Mouse (Mus musculus) limb, embryonic 14.5 days (tissue): ENCODE results near the gene Olfr243. TPM values are rescaled to one million over a fixed set of nuclear protein-coding genes. Genes with fewer than 3 reads are reported as not detected.
"Not testable (repeated sequence)": the region's sequence is repeated elsewhere in the genome, so short reads cannot be mapped to it uniquely, and the experiment has no call there.

Source experiments
- ATAC-seq: fragments of 200-750 bp; cut with Nextera tagmentation; 2 replicates; pipeline ENCODE4 v1.8.0; 2017; ENCODE audit warnings: low read depth, moderate number of reproducible peaks, moderate TSS enrichment; ENCODE audit not compliant: low FRiP score
- DNase-seq: peaks from one replicate; pipeline ENCODE4 v3.0.0-alpha.2; 2015; ENCODE audit warnings: low spot score
- H3K27ac ChIP-seq: fragments of 300-500 bp; sonication (generic); replicated peaks from 2 replicates; pipeline ENCODE4 v1.5.1; 2014; ENCODE audit warnings: low read depth, mild to moderate bottlenecking, low read length, moderate library complexity, mixed read lengths
- H3K27me3 ChIP-seq: fragments of 300-500 bp; sonication (generic); 2 replicates; pipeline ENCODE4 v1.6.1; 2014; ENCODE audit warnings: low read length, mixed read lengths; ENCODE audit not compliant: control insufficient read depth, insufficient read depth
- H3K36me3 ChIP-seq: fragments of 300-500 bp; sonication (generic); 2 replicates; pipeline ENCODE4 v1.6.1; 2014; ENCODE audit warnings: mild to moderate bottlenecking, low read length, moderate library complexity, mixed read lengths; ENCODE audit not compliant: control insufficient read depth, insufficient read depth
- H3K4me1 ChIP-seq: fragments of 300-500 bp; sonication (generic); 2 replicates; pipeline ENCODE4 v1.6.1; 2014; ENCODE audit warnings: antibody characterized with exemption, low read length, mixed read lengths; ENCODE audit not compliant: control insufficient read depth, insufficient read depth
- H3K4me2 ChIP-seq: fragments of 300-500 bp; sonication (generic); replicated peaks from 2 replicates; pipeline ENCODE4 v1.6.1; 2014; ENCODE audit warnings: low read depth, mild to moderate bottlenecking, low read length, moderate library complexity; ENCODE audit not compliant: severe bottlenecking
- H3K4me3 ChIP-seq: fragments of 300-500 bp; sonication (generic); replicated peaks from 2 replicates; pipeline ENCODE4 v1.5.1; 2014; ENCODE audit warnings: low read length
- H3K9ac ChIP-seq: fragments of 300-500 bp; sonication (generic); 2 replicates; pipeline ENCODE4 v1.6.1; 2014; ENCODE audit warnings: mild to moderate bottlenecking, low read depth, low read length, moderate library complexity; ENCODE audit not compliant: severe bottlenecking
- H3K9me3 ChIP-seq: fragments of 300-500 bp; sonication (generic); 2 replicates; pipeline ENCODE4 v1.6.1; 2016; ENCODE audit warnings: low read length; ENCODE audit not compliant: control insufficient read depth
- POLR2A ChIP-seq: fragments of 200-500 bp; IDR thresholded peaks from 2 replicates; pipeline ENCODE4 v1.8.0; 2012; ENCODE audit warnings: inconsistent platforms, mild to moderate bottlenecking, moderate library complexity, borderline replicate concordance; ENCODE audit not compliant: insufficient read depth, insufficient read length; ENCODE audit errors: extremely low read depth
- WGBS: fragments of 180-500 bp; shearing (Covaris S2); extraction: QIAGEN DNeasy Blood & Tissue Kit; methylation state at CpG from one replicate; pipeline ENCODE4 v1.1.7; 2014; 5-methylcytosine and 5-hydroxymethylcytosine counted together
- polyA plus RNA-seq, 2 experiments: library from polyadenylated mRNA; depleted of rRNA in 1 of 2; stranded (reverse) in 1 of 2; unstranded in 1 of 2; fragments of >200 nt; fragmentation: Nextera tagmentation in 1 of 2; extraction: Ambion mirVana in 1 of 2; gene quantifications; 2 replicates each; pipeline versions ENCODE4 v1.2.1 to v1.2.3; 2012 to 2014

Olfr243 gene
- polyA plus RNA-seq, 2 experiments: not detected

- ATAC-seq: no peak
- no peak for DNase-seq
- no peaks in the 10 kb centered on the region for H3K27me3 ChIP-seq
- H3K27ac ChIP-seq: no peak within 1 kb of the TSS
- no peak within 1 kb of the TSS for H3K4me3 ChIP-seq
- no peaks in the 10 kb centered on the region for H3K36me3 ChIP-seq
- H3K9ac ChIP-seq: no peak within 1 kb of the TSS
- WGBS: 91% methylated on average over 1 of the region's 1 CpGs
- TF ChIP-seq POLR2A: no peak
- H3K9me3 ChIP-seq: no peaks in the 10 kb centered on the region
- no peak within 1 kb of the TSS for H3K4me2 ChIP-seq
- H3K4me1 ChIP-seq: no peaks in the 10 kb centered on the region
Measured at GRCm38 (mm10) chr7:103730074-103730473, 15.6 kb downstream of the Olfr243 start, which contains the start of gene Olfr628. Olfr628 (plus strand) TSS chr7:103730374.

GRCm38 (mm10) chr7:103744843-103745242, 30.4 kb downstream of the Olfr243 start, which contains the start of gene Olfr629:
Olfr629 (minus strand) TSS chr7:103744943.
- no peak within 1 kb of the TSS for H3K27ac ChIP-seq
- H3K9ac ChIP-seq: no peak within 1 kb of the TSS
- no peak within 1 kb of the TSS for H3K4me2 ChIP-seq
- DNase-seq (no peak), ATAC-seq (no peak)
- H3K4me1 ChIP-seq: no peaks in the 10 kb centered on the region
- H3K4me3 ChIP-seq: no peak within 1 kb of the TSS
- no peaks in the 10 kb centered on the region for H3K36me3 ChIP-seq
- no peaks in the 10 kb centered on the region for H3K27me3 ChIP-seq
- TF ChIP-seq POLR2A: no peak
- WGBS: 78% methylated on average over 2 of the region's 2 CpGs
- H3K9me3 ChIP-seq: no peaks in the 10 kb centered on the region

- Histone ChIP-seq H3K9ac (no peak within 1 kb of the TSS), H3K4me2 (no peak within 1 kb of the TSS), H3K4me1 (no peaks in the 10 kb centered on the region), H3K27me3 (no peaks in the 10 kb centered on the region), H3K4me3 (no peak within 1 kb of the TSS), H3K27ac (no peak within 1 kb of the TSS), H3K36me3 (no peaks in the 10 kb centered on the region), H3K9me3 (no peaks in the 10 kb centered on the region)
- ATAC-seq (no peak), DNase-seq (no peak)
- no peak for TF ChIP-seq POLR2A
- WGBS: 42% methylated on average over 2 of the region's 2 CpGs
Measured at GRCm38 (mm10) chr7:103757233-103757632, 42.8 kb downstream of the Olfr243 start, which contains the start of gene Olfr630. Olfr630 (minus strand) TSS chr7:103757333.

- ATAC-seq, H3K9ac ChIP-seq, H3K4me1 ChIP-seq, H3K27me3 ChIP-seq, H3K36me3 ChIP-seq, H3K4me3 ChIP-seq, H3K27ac ChIP-seq, H3K9me3 ChIP-seq, H3K4me2 ChIP-seq, DNase-seq: not testable (repeated sequence)
- WGBS: 89% methylated on average over 6 of the region's 6 CpGs
Measured at GRCm38 (mm10) chr7:103762212-103762611, 47.7 kb downstream of the Olfr243 start.

- H3K4me1 ChIP-seq, H3K27ac ChIP-seq, H3K9me3 ChIP-seq, H3K36me3 ChIP-seq, H3K9ac ChIP-seq, H3K4me2 ChIP-seq, H3K4me3 ChIP-seq, H3K27me3 ChIP-seq, DNase-seq, ATAC-seq: not testable (repeated sequence)
- WGBS: 96% methylated on average over 5 of the region's 6 CpGs
Measured at GRCm38 (mm10) chr7:103767687-103768086, 53.2 kb downstream of the Olfr243 start.

Other genes starting within 250 kb of the Olfr243 start
Only the 30 nearest of the 33 such genes appear.
- gene Olfr609, start 216.6 kb upstream of the Olfr243 start, polyA plus RNA-seq (2012; rRNA removed): not detected in 2 replicates
- not detected in 2 replicates for gene Olfr609, start 216.6 kb upstream of the Olfr243 start, polyA plus RNA-seq (2014; fragmentation: Nextera tagmentation; extraction: Ambion mirVana)
- not detected in 2 replicates for gene Olfr610, start 202.5 kb upstream of the Olfr243 start, polyA plus RNA-seq (2012; rRNA removed)
- not detected in 2 replicates for gene Olfr610, start 202.5 kb upstream of the Olfr243 start, polyA plus RNA-seq (2014; fragmentation: Nextera tagmentation; extraction: Ambion mirVana)
- gene Olfr611, start 193.8 kb upstream of the Olfr243 start, polyA plus RNA-seq (2012; rRNA removed): not detected in 2 replicates
- not detected in 2 replicates for gene Olfr611, start 193.8 kb upstream of the Olfr243 start, polyA plus RNA-seq (2014; fragmentation: Nextera tagmentation; extraction: Ambion mirVana)
- gene Olfr612, start 172.0 kb upstream of the Olfr243 start, polyA plus RNA-seq (2012; rRNA removed): not detected in 2 replicates
- not detected in 2 replicates for gene Olfr612, start 172.0 kb upstream of the Olfr243 start, polyA plus RNA-seq (2014; fragmentation: Nextera tagmentation; extraction: Ambion mirVana)
- not detected in 2 replicates for gene Olfr613, start 166.6 kb upstream of the Olfr243 start, polyA plus RNA-seq (2012; rRNA removed)
- not detected in 2 replicates for gene Olfr613, start 166.6 kb upstream of the Olfr243 start, polyA plus RNA-seq (2014; fragmentation: Nextera tagmentation; extraction: Ambion mirVana)
- not detected in 2 replicates for gene Olfr615, start 158.6 kb upstream of the Olfr243 start, polyA plus RNA-seq (2012; rRNA removed)
- gene Olfr615, start 158.6 kb upstream of the Olfr243 start, polyA plus RNA-seq (2014; fragmentation: Nextera tagmentation; extraction: Ambion mirVana): not detected in 2 replicates
- not detected in 2 replicates for gene Olfr616, start 145.5 kb upstream of the Olfr243 start, polyA plus RNA-seq (2012; rRNA removed)
- gene Olfr616, start 145.5 kb upstream of the Olfr243 start, polyA plus RNA-seq (2014; fragmentation: Nextera tagmentation; extraction: Ambion mirVana): not detected in 2 replicates
- gene Olfr617, start 141.6 kb upstream of the Olfr243 start, polyA plus RNA-seq (2012; rRNA removed): not detected in 2 replicates
- gene Olfr617, start 141.6 kb upstream of the Olfr243 start, polyA plus RNA-seq (2014; fragmentation: Nextera tagmentation; extraction: Ambion mirVana): not detected in 2 replicates
- not detected in 2 replicates for gene Olfr618, start 124.6 kb upstream of the Olfr243 start, polyA plus RNA-seq (2012; rRNA removed)
- not detected in 2 replicates for gene Olfr618, start 124.6 kb upstream of the Olfr243 start, polyA plus RNA-seq (2014; fragmentation: Nextera tagmentation; extraction: Ambion mirVana)
- not detected in 2 replicates for gene Olfr619, start 114.1 kb upstream of the Olfr243 start, polyA plus RNA-seq (2012; rRNA removed)
- gene Olfr619, start 114.1 kb upstream of the Olfr243 start, polyA plus RNA-seq (2014; fragmentation: Nextera tagmentation; extraction: Ambion mirVana): not detected in 2 replicates
- gene Olfr620, start 102.1 kb upstream of the Olfr243 start, polyA plus RNA-seq (2012; rRNA removed): not detected in 2 replicates
- gene Olfr620, start 102.1 kb upstream of the Olfr243 start, polyA plus RNA-seq (2014; fragmentation: Nextera tagmentation; extraction: Ambion mirVana): not detected in 2 replicates
- not detected in 2 replicates for gene Olfr622, start 72.0 kb upstream of the Olfr243 start, polyA plus RNA-seq (2012; rRNA removed)
- gene Olfr622, start 72.0 kb upstream of the Olfr243 start, polyA plus RNA-seq (2014; fragmentation: Nextera tagmentation; extraction: Ambion mirVana): not detected in 2 replicates
- not detected in 2 replicates for gene Olfr623, start 51.0 kb upstream of the Olfr243 start, polyA plus RNA-seq (2012; rRNA removed)
- not detected in 2 replicates for gene Olfr623, start 51.0 kb upstream of the Olfr243 start, polyA plus RNA-seq (2014; fragmentation: Nextera tagmentation; extraction: Ambion mirVana)
- 0.03 TPM in 1 of 2 replicates, not detected in the other for gene Olfr624, start 43.5 kb upstream of the Olfr243 start, polyA plus RNA-seq (2012; rRNA removed)
- gene Olfr624, start 43.5 kb upstream of the Olfr243 start, polyA plus RNA-seq (2014; fragmentation: Nextera tagmentation; extraction: Ambion mirVana): 0.06 and 0.07 TPM in 2 replicates
- gene Olfr625-ps1, start 32.0 kb upstream of the Olfr243 start, polyA plus RNA-seq (2012; rRNA removed): not detected in 2 replicates
- not detected in 2 replicates for gene Olfr625-ps1, start 32.0 kb upstream of the Olfr243 start, polyA plus RNA-seq (2014; fragmentation: Nextera tagmentation; extraction: Ambion mirVana)
- gene Olfr628, start 15.7 kb downstream of the Olfr243 start, polyA plus RNA-seq (2012; rRNA removed): not detected in 2 replicates
- not detected in 2 replicates for gene Olfr628, start 15.7 kb downstream of the Olfr243 start, polyA plus RNA-seq (2014; fragmentation: Nextera tagmentation; extraction: Ambion mirVana)
- not detected in 2 replicates for gene Olfr629, start 30.3 kb downstream of the Olfr243 start, polyA plus RNA-seq (2012; rRNA removed)
- gene Olfr629, start 30.3 kb downstream of the Olfr243 start, polyA plus RNA-seq (2014; fragmentation: Nextera tagmentation; extraction: Ambion mirVana): not detected in 2 replicates
- gene Olfr630, start 42.7 kb downstream of the Olfr243 start, polyA plus RNA-seq (2012; rRNA removed): not detected in 2 replicates
- gene Olfr630, start 42.7 kb downstream of the Olfr243 start, polyA plus RNA-seq (2014; fragmentation: Nextera tagmentation; extraction: Ambion mirVana): not detected in 2 replicates
- not detected in 2 replicates for gene Olfr69, start 56.9 kb downstream of the Olfr243 start, polyA plus RNA-seq (2012; rRNA removed)
- not detected in 2 replicates for gene Olfr69, start 56.9 kb downstream of the Olfr243 start, polyA plus RNA-seq (2014; fragmentation: Nextera tagmentation; extraction: Ambion mirVana)
- not detected in 2 replicates for gene Olfr68, start 65.0 kb downstream of the Olfr243 start, polyA plus RNA-seq (2012; rRNA removed)
- not detected in 2 replicates for gene Olfr68, start 65.0 kb downstream of the Olfr243 start, polyA plus RNA-seq (2014; fragmentation: Nextera tagmentation; extraction: Ambion mirVana)
- 0.03 TPM in 1 of 2 replicates, not detected in the other for gene Olfr67, start 77.2 kb downstream of the Olfr243 start, polyA plus RNA-seq (2012; rRNA removed)
- not detected in 2 replicates for gene Olfr67, start 77.2 kb downstream of the Olfr243 start, polyA plus RNA-seq (2014; fragmentation: Nextera tagmentation; extraction: Ambion mirVana)
- gene Hbb-bt, start 99.3 kb downstream of the Olfr243 start, polyA plus RNA-seq (2012; rRNA removed): 2,382 and 2,478 TPM in 2 replicates
- 2,610 and 4,062 TPM in 2 replicates for gene Hbb-bt, start 99.3 kb downstream of the Olfr243 start, polyA plus RNA-seq (2014; fragmentation: Nextera tagmentation; extraction: Ambion mirVana)
- 9,008 and 9,822 TPM in 2 replicates for gene Hbb-bs, start 113.4 kb downstream of the Olfr243 start, polyA plus RNA-seq (2012; rRNA removed)
- gene Hbb-bs, start 113.4 kb downstream of the Olfr243 start, polyA plus RNA-seq (2014; fragmentation: Nextera tagmentation; extraction: Ambion mirVana): 6,131 and 9,529 TPM in 2 replicates
- gene Hbb-bh2, start 125.8 kb downstream of the Olfr243 start, polyA plus RNA-seq (2012; rRNA removed): not detected in 2 replicates
- gene Hbb-bh2, start 125.8 kb downstream of the Olfr243 start, polyA plus RNA-seq (2014; fragmentation: Nextera tagmentation; extraction: Ambion mirVana): not detected in 2 replicates
- 12.0 and 13.3 TPM in 2 replicates for gene Hbb-bh1, start 128.5 kb downstream of the Olfr243 start, polyA plus RNA-seq (2012; rRNA removed)
- gene Hbb-bh1, start 128.5 kb downstream of the Olfr243 start, polyA plus RNA-seq (2014; fragmentation: Nextera tagmentation; extraction: Ambion mirVana): 8.0 and 8.4 TPM in 2 replicates
- 702 and 799 TPM in 2 replicates for gene Hbb-y, start 138.5 kb downstream of the Olfr243 start, polyA plus RNA-seq (2012; rRNA removed)
- 1,395 and 1,439 TPM in 2 replicates for gene Hbb-y, start 138.5 kb downstream of the Olfr243 start, polyA plus RNA-seq (2014; fragmentation: Nextera tagmentation; extraction: Ambion mirVana)
- not detected in 2 replicates for gene Olfr66, start 171.6 kb downstream of the Olfr243 start, polyA plus RNA-seq (2012; rRNA removed)
- not detected in 2 replicates for gene Olfr66, start 171.6 kb downstream of the Olfr243 start, polyA plus RNA-seq (2014; fragmentation: Nextera tagmentation; extraction: Ambion mirVana)
- not detected in 2 replicates for gene Olfr64, start 179.8 kb downstream of the Olfr243 start, polyA plus RNA-seq (2012; rRNA removed)
- gene Olfr64, start 179.8 kb downstream of the Olfr243 start, polyA plus RNA-seq (2014; fragmentation: Nextera tagmentation; extraction: Ambion mirVana): not detected in 2 replicates
- gene Olfr65, start 188.8 kb downstream of the Olfr243 start, polyA plus RNA-seq (2012; rRNA removed): not detected in 2 replicates
- not detected in 2 replicates for gene Olfr65, start 188.8 kb downstream of the Olfr243 start, polyA plus RNA-seq (2014; fragmentation: Nextera tagmentation; extraction: Ambion mirVana)
- gene Olfr631, start 214.2 kb downstream of the Olfr243 start, polyA plus RNA-seq (2012; rRNA removed): not detected in 2 replicates
- gene Olfr631, start 214.2 kb downstream of the Olfr243 start, polyA plus RNA-seq (2014; fragmentation: Nextera tagmentation; extraction: Ambion mirVana): not detected in 2 replicates